Comparison of ENCODE assay signal across 24 mouse cellular contexts in the genomic region with DNA sequence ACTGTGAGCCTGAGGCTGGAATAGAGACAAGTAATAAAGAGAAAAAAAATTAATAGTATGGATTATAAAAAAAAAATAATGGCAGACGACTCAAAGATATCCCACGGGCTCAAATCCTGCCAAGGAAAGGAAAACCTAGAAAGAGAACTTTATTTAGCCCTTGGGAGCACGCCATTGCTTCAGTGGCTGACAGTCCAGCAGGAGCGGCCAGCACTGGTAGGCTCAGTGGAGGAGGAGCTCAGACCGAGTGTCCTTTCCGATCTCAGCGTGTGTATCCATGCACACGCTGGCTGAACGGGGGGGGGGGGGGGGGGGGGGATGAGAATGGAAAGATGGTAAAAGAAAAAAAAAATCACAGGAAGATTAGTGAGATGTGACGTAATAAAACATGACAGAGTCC.
A peak's percentile ranks its signal among the peaks of the same experiment; 100 is the strongest.
DNase-seq lines count a peak whose midpoint lies in the region.
"Had no signal": no experiment of that assay in that cellular context is flagged by ENCODE, and none has a peak within 500 bp of the region (broad histone marks: within the 10 kb centered on the region; RNA-seq: fewer than 3 reads in every experiment).

No protein-coding gene starts in this region.

- no peak overlapping the region for H3K4me3 ChIP-seq in heart, embryonic 10.5 days
- H3K4me3 ChIP-seq: forebrain, embryonic 10.5 days; forebrain, embryonic 13.5 days; heart, embryonic 13.5 days; hindbrain, embryonic 12.5 days; hindbrain, embryonic 15.5 days had no signal

- H3K27ac ChIP-seq in heart, embryonic 10.5 days, result no peak overlapping the region
- H3K27ac ChIP-seq: forebrain, embryonic 10.5 days; forebrain, embryonic 13.5 days; heart, embryonic 13.5 days; hindbrain, embryonic 12.5 days; hindbrain, embryonic 15.5 days had no signal

- no peaks in the 10 kb centered on the region for H3K27me3 ChIP-seq in heart, embryonic 10.5 days (ENCODE audit: insufficient read depth, poor library complexity, severe bottlenecking)
- H3K27me3 ChIP-seq: CH12.LX; heart, embryonic 13.5 days; hindbrain, embryonic 12.5 days; hindbrain, embryonic 15.5 days had no signal

- 83% methylated on average over 10 of the region's 10 CpGs for WGBS in heart, embryonic 10.5 days

- peak; percentile 30 for DNase-seq in cerebellum, adult 9-11 months
- DNase-seq in cerebellum, postnatal 14 days, result no peak
- peak; percentile 92 for DNase-seq in heart, adult 11 months
- no peak for DNase-seq in heart, embryonic 10.5 days (ENCODE audit: low spot score)
- peak; percentile 14 for DNase-seq in retina, embryonic 14.5 days (ENCODE audit: low spot score)
- no peak for DNase-seq in kidney, postnatal 36 days
- DNase-seq in kidney, adult 11 months, result no peak
- DNase-seq: adrenal gland, adult 8-10 months; B cell, adult 2 months; cerebellum, adult 11-12 months; cerebellum, adult 8-10 months; gastrocnemius, postnatal 10 days; gastrocnemius, postnatal 36 days; heart, adult 18-20 months; heart, postnatal 14 days; heart, postnatal 4 days; kidney, adult 8-10 months had no signal

- peaks cover 44% of the 10 kb centered on the region for H3K4me1 ChIP-seq in heart, embryonic 10.5 days

- no peaks in the 10 kb centered on the region for H3K9me3 ChIP-seq in heart, embryonic 10.5 days
- H3K9me3 ChIP-seq: forebrain, embryonic 10.5 days; forebrain, embryonic 13.5 days; G1E; heart, embryonic 13.5 days; hindbrain, embryonic 12.5 days; hindbrain, embryonic 15.5 days had no signal

- no peaks in the 10 kb centered on the region for H3K36me3 ChIP-seq in heart, embryonic 10.5 days
- H3K36me3 ChIP-seq: forebrain, embryonic 10.5 days; G1E; heart, embryonic 13.5 days; hindbrain, embryonic 12.5 days; hindbrain, embryonic 15.5 days had no signal

Comparison
In these comparisons a context has a peak if more than half of its experiments do, and no peak if none do; other contexts are left out.
1. DNase-seq: peak in cerebellum, adult 9-11 months (single experiment), heart, adult 11 months (single experiment) and retina, embryonic 14.5 days (single experiment); none in cerebellum, postnatal 14 days (0 of 2), heart, embryonic 10.5 days (single experiment), kidney, postnatal 36 days (0 of 2) and kidney, adult 11 months (single experiment).